Mouse (Mus musculus): ENCODE measurements around the gene Ddx5. TPM values are rescaled to one million over a fixed set of nuclear protein-coding genes. Genes with fewer than 3 reads are reported as not detected.
A peak's percentile ranks its signal among the peaks of the same experiment; 100 is the strongest.

The Ddx5 gene
- 169 and 248 TPM in 2 replicates for polyA plus RNA-seq (2015; fragmentation: Nextera tagmentation; extraction: Ambion mirVana)

DNA sequence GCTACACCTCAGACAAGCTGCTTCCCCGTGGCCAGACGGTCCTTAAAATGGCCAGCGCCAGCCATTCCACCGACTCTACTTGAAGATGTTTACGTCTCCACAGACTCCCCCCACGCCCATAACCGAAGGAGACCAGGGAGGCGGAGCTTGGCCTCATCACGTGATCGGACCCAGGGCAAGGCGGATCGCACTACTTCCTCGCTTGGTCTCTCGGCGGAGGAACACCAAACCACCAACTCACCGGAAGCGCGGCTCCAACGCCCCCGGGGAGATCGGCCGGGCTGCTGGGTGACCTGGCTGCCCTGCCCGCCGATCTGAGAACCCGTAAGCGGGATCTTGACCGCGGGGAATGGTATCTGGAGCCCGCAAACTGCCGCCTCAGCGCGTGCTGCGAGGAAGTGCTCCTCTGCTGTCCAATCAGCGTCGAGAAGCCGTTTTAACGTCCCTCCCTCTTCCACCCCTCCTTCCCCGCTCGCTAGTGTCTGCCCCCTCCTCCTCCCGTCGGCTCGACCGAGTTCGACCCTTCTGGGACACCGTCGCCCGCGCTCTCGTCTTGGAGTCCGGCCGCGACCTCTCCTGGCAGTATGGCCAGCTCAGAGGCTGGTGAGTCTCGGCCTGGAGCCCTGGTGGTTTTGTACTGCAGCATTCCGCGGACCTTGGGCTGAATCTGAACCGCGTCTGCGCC, at the start of gene Ddx5, which contains the start of gene Cep95:
Gene Ddx5 (minus strand): TSS at position 411 of the 685 bp plus-strand sequence.
Gene Cep95 (plus strand): TSS at position 478 of the 685 bp plus-strand sequence.

DNA sequence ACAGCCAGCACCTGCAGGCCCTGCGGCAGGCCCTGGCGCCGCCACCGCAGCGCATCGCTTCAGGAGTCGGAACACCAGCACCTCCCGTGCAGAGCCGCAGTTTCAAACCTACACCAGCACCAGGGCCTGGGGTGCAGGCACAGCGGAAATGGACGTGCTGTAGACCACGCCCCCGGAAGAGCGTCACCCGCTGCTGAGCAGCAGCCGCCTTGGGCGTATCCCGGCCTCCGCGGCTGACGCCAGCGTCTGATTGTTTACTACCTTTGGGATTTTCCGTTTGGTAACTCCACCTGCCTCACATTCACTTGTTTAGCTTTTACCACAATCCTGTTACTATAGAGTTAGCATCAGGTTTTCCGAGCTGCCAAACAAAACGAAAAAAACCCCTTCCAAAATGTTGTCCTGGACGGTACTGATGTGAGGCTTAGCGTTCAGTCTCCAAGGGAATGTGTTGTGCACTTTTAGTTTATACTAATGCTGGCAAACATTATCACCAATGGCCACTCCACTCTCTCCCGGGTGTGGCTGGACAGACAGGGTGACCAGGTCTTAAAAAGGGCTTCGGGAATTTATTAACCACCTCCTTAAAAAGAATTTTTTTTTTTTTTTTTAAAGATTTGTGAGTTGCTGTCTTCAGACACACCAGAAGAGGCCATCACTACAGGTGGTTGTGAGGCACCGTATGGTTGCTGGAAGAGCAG, 9.4 kb downstream of the Ddx5 start, which contains the start of gene Polg2:
Gene Polg2 (minus strand): TSS at position 150 of the 701 bp plus-strand sequence.

DNA sequence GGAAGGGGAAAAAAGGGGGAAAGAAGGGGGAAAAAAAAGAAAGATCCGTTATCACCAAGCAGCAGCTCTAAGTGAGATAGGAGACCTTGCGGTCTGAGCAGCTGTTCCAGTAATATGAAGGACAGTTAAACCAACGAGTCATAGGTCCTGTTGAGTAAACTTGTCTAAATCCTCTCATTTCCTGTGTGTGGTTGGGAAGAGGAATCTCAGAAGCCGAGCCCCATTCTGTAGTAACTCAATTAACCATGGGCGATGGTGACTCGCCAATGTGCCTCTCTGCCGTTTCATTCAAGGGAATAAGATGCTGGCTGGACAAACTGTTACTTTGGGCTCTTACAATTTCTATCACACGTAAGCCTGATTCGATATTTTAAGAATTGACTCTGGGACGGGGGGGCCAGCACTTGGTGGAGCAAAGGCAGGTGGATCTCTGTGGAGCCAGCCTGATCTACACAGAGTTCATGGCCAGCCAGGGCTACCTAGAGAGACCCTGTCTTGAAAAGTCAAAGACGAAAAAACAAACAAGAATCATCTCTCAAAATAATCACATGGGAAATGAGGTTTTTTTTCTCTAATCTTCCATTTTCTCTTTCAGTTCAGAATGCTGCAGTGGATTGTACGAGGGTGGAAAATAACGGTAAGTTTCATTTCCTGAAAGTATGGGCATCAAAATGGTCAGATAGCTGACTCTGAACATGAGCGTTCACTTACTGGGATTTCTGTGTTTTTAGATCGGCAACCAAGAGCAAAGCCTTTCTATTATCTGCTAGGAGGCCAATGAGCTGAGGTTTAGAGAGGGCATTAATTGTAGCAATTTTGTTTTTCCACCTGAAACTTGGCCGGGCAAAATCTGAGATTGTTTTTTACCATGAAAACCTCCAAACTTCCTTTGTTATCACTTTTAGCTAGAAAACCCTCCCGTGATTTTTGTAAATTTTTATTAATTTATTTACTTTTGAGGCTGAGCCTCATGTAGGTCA, 37.7 kb downstream of the Ddx5 start, which contains the start of gene Milr1:
Gene Milr1 (plus strand): TSS at position 188 of the 980 bp plus-strand sequence.

DNA sequence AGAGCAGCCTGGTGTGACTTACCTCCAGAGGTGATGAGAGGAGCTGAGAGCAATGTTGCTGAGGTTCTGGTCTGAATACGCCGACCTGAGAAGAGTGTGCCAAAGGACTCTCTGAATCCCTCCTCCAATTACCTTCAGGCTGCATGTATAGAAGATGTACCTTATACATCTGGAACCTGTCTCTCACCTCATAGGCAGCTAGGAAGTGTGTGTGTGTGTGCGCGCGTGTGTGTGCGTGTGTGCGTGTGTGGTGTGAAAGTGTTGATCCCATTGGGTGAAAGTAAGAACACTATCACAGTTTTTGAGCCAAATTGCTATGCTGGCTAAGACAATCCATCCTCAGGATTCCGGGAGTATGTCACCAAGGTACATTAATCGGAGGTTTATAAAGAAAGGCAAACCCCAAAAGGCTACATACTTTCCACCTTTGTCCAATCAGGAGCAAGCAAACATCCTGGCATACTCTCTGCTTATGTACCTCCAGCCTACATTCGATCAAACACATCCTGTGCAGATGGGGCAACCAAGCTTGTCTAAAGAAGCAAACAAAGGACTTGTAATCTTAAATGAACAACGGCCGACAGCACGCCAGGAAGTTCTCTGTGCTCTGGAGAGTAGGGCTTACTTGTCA, 38.7 kb downstream of the Ddx5 start, which contains the start of gene Pecam1:
Gene Pecam1 (minus strand): TSS at position 508 of the 631 bp plus-strand sequence.

Small RNAs within 50 kb of the gene (microRNA-seq; reads per million reads assigned to microRNA genes)
- gene Gm25994 (ENCODE audit: borderline replicate concordance, insufficient number of aligned reads) (not detected), gene Mir3064 (ENCODE audit: borderline replicate concordance, insufficient number of aligned reads) (8.4 reads per million, percentile 12 among the genes with 10 or more reads in this experiment)

Other genes with a start within 250 kb of the Ddx5 start
- gene Tex2, start 175.8 kb downstream of the Ddx5 start, polyA plus RNA-seq (2015; fragmentation: Nextera tagmentation; extraction: Ambion mirVana) = 8.4 and 12.7 TPM in 2 replicates
- gene Pecam1, start 38.6 kb downstream of the Ddx5 start, polyA plus RNA-seq (2015; fragmentation: Nextera tagmentation; extraction: Ambion mirVana) = 19.2 and 37.0 TPM in 2 replicates
- 2.2 and 3.3 TPM in 2 replicates for gene Milr1, start 38.0 kb downstream of the Ddx5 start, polyA plus RNA-seq (2015; fragmentation: Nextera tagmentation; extraction: Ambion mirVana)
- 14.3 and 14.6 TPM in 2 replicates for gene Polg2, start 9.6 kb downstream of the Ddx5 start, polyA plus RNA-seq (2015; fragmentation: Nextera tagmentation; extraction: Ambion mirVana)
- 7.0 and 11.5 TPM in 2 replicates for gene Cep95, start 67 bp upstream of the Ddx5 start, polyA plus RNA-seq (2015; fragmentation: Nextera tagmentation; extraction: Ambion mirVana)
- 9.4 and 10.4 TPM in 2 replicates for gene Smurf2, start 131.5 kb upstream of the Ddx5 start, polyA plus RNA-seq (2015; fragmentation: Nextera tagmentation; extraction: Ambion mirVana)
- 81.1 and 87.7 TPM in 2 replicates for gene Kpna2, start 210.4 kb upstream of the Ddx5 start, polyA plus RNA-seq (2015; fragmentation: Nextera tagmentation; extraction: Ambion mirVana)
- gene 1810010H24Rik, start 236.5 kb upstream of the Ddx5 start, polyA plus RNA-seq (2015; fragmentation: Nextera tagmentation; extraction: Ambion mirVana) = 8.3 and 8.5 TPM in 2 replicates

Data from adrenal gland, postnatal 0 days (tissue).